Mouse (Mus musculus) Patski (cell line): ENCODE results near the gene Cpa1. TPM values are rescaled to one million over a fixed set of nuclear protein-coding genes. Genes with fewer than 3 reads are reported as not detected.

ENCODE experiments used
- ATAC-seq: fragments of 100-300 bp; one replicate; pipeline ENCODE4 v1.8.0; 2021
- CTCF ChIA-PET: fragments of 350-600 bp; sonication (Branson Sonifier 250); formaldehyde crosslinking; loops from one replicate; lab custom pipeline; 2022; ENCODE audit warnings: inconsistent platforms; lab: Charles Lee
- POLR2A ChIA-PET: fragments of 350-600 bp; sonication (Branson Sonifier 250); formaldehyde crosslinking; loops from one replicate; lab custom pipeline; 2022; ENCODE audit warnings: antibody characterized with exemption, inconsistent platforms; lab: Charles Lee
- DNase-seq: peaks from one replicate; pipeline ENCODE4 v3.0.0-alpha.2; 2011; ENCODE audit warnings: low read depth, low spot score
- H3K27me3 ChIP-seq: fragments of 371-371 bp; one replicate; pipeline ENCODE4 v1.5.1; 2021
- CTCF ChIP-seq: fragments of 100-300 bp; IDR thresholded peaks from one replicate; pipeline ENCODE4 v1.5.1; 2021
- in situ Hi-C: fragments of 300-500 bp; cut with MboI; formaldehyde crosslinking; loops from 3 replicates; pipeline ENCODE4 v1.11.1; 2018; ENCODE audit warnings: low pct_unique_long_range_greater_than_20kb, mixed read lengths
- polyA plus RNA-seq: library from polyadenylated mRNA; unstranded; gene quantifications from one replicate; pipeline ENCODE4 v1.2.3, GENCODE M21; 2021

The Cpa1 gene
- polyA plus RNA-seq, 1 experiment from 2014 or later: not detected

DNA sequence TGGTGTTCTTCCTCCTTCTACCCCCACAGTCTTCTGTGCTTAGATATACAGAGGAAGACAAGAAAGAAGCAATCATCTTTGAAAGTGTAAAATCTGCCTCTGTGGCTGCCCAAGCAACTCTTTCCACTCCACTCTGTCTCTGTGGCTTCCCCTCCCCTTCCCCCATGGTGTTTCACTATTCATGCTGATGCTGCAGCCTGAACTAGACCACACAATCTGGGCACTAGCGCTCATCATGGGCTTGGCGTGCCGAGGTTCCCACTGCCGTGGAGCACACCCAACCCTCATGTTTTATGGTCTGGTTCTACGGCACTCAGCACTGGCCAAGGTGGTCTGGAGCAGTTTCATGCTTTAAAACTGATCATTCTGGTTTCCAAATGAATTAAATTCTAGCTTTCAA, 32.7 kb downstream of the Cpa1 start:
- in situ Hi-C loops: no loop called here
- no peak for ATAC-seq
- no peak for DNase-seq
- no peak for TF ChIP-seq CTCF
- POLR2A ChIA-PET: no interaction called here
- H3K27me3 ChIP-seq: no peaks in the 10 kb centered on the region
- CTCF ChIA-PET: no interaction called here

DNA sequence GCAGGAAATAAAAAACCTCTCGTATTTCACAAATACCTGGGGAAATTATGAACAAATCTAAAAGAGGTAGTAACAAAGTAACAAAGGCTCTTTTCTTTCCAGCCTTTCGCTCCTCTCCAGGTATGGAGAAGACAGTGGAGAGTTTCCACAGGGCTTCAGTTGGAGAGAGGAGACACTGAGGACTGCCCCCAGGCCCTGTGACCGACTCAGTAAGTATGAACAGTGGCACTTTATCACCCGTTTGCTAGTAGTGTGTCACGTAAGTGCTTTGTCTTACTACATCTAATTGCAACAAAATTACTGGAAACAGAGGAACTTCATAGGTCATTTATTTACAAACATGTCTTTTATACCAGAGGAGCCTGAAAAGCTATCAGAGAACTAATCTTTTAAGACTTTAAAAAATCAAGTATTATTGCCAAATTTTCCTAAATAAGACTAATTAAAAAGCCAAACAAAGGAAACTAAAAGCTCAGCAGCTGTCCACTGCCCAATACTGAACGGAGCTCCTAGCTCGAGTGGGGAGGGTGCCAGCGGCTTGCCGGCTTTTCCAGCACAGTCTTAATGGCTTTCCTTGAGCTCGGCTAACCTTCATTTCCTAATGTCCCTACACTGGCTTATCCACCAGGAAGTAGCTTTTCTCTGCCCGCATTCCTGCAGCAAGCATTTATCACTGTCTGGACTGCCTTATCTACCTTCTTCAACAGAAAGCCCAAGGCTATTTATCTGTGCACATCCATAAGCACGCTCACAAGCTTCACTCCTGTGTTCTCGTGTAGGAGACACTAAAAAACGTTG, 34.9 kb downstream of the Cpa1 start:
- in situ Hi-C loops: no loop called here
- ChIA-PET CTCF (interaction anchor here (0.9 to 1.5 kb wide), 4 partner anchors 9 to 164 kb away, joined by 3 read pairs; no protein-coding TSS in a partner anchor), POLR2A (no interaction called here)
- no peak for ATAC-seq
- TF ChIP-seq CTCF: no peak
- H3K27me3 ChIP-seq: no peaks in the 10 kb centered on the region
- no peak for DNase-seq

DNA sequence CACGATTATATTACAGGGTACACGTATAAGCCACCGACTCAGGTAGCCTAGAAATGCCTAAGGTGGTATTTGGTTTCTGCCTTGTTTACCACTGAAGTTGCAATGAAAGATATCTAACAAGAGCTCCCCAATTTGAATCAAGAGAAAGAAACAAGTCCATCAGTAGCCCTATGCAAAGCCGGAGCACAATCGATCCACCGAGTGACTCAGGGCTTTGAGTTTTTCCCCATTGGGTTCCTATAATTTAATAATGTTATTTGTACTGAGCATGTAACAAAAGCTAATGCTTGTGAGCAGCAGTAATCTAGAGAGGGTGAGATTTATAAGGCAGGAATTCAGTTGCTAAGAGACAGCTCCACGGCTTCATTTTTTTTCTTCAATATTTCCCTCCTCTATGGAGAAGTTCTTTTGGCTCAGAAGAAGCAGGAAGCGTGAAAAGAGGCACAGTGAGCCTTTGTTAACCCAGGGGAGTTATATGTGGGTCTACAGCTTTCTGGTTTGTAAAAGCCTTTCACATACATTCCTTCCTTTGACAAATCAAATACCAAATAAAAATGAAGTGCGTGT, 35.8 kb downstream of the Cpa1 start:
- ChIA-PET CTCF (interaction anchor here (0.9 to 1.5 kb wide), 5 partner anchors 8 to 164 kb away, joined by 3 read pairs; no protein-coding TSS in a partner anchor), POLR2A (no interaction called here)
- no peaks in the 10 kb centered on the region for H3K27me3 ChIP-seq
- no peak for TF ChIP-seq CTCF
- in situ Hi-C loops: no loop called here
- ATAC-seq: no peak
- DNase-seq: no peak

DNA sequence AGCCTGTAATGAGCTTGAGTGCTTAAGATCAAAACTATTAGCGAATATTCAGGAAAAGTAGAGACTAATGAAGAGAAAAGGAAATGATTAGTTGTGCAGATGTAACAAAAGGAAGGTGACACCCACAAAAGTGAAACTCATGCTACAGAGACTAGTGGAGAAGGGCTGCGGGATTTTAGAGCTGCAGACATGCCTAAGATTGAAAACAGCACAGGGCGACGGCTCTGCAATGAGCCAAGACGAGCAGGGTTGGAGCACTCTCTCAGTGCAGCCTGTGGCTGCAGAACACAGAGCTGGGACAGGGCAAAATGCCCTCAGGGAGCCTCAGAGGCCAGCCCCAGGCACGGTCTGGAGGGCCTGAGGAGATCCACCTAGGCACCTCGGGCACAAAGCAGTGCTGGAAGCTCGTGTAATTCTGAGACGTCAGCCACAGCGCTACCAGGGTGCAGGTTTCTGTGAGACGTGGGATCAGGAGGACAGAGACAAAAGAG, 36.3 kb downstream of the Cpa1 start:
- in situ Hi-C loops: no loop called here
- DNase-seq: no peak
- POLR2A ChIA-PET: no interaction called here
- no peaks in the 10 kb centered on the region for H3K27me3 ChIP-seq
- TF ChIP-seq CTCF: no peak
- CTCF ChIA-PET: interaction anchor here (1.1 to 1.4 kb wide), 3 partner anchors 24 to 165 kb away, joined by 3 read pairs; no protein-coding TSS in a partner anchor
- ATAC-seq: no peak

DNA sequence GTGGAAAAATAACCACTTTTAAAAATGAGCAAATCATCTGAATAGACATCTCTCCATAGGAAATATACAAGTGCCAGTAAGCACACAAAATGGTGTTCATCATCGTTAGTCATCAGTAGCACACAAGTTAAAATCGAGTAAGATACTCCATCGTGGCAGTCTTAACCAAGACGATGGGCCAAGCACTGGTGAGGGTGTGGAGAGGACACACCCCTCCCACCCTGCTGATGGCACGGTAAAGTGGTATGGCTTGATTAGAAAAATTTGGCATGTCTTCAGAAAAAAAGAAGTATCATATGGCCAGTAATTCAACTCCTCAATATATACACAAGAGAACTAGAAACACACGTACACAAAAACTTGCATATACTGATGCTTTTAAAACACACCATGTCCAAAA, 37.5 kb downstream of the Cpa1 start:
- ChIA-PET CTCF (no interaction called here), POLR2A (no interaction called here)
- H3K27me3 ChIP-seq: no peaks in the 10 kb centered on the region
- no peak for TF ChIP-seq CTCF
- in situ Hi-C loops: no loop called here
- no peak for ATAC-seq
- no peak for DNase-seq

DNA sequence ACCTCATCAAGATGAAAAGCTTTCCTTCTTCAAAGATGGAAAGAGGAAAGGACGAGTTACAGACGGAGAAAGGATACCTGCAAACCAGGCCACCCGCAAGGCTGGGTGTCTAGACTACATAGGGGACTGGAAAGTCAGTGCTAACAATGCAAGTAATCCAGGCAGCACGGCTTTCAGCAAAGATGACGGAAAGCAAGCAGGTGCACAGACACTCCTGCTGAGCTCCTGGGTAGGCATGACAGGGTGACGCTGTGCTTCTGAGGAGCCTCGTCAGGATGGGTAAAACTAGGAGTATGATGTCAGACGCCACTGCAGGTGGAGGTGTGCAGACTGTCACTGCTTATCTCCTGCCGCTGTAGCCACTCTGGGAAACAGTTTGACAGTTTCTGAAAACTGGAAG, 38.6 kb downstream of the Cpa1 start:
- in situ Hi-C loops: no loop called here
- ATAC-seq (no peak), DNase-seq (no peak)
- TF ChIP-seq CTCF: no peak
- ChIA-PET POLR2A (no interaction called here), CTCF (interaction anchor here (1.1 kb wide), 1 partner anchor 11 kb away, joined by 3 read pairs; no protein-coding TSS in a partner anchor)
- no peaks in the 10 kb centered on the region for H3K27me3 ChIP-seq

DNA sequence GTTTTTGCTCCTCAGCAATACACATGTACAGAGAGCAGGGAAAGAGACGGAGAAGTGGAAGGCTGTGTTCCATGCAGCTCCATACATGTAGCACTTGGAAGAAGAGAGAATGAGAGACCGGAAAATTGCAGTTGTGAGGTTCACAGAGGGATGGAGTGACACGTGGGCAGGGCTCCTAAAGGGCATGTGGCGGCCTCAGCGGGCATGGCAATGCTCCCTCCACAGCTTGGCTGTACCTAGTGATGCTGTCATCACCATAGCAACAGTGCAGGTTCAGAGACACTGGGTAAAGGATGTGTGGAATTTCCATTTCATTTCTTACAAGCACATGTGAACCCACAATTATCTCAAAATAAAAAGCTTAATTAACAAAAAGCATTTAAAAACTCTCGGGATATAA, 39.5 kb downstream of the Cpa1 start:
- ATAC-seq: no peak
- no peak for TF ChIP-seq CTCF
- in situ Hi-C loops: no loop called here
- POLR2A ChIA-PET: no interaction called here
- no peaks in the 10 kb centered on the region for H3K27me3 ChIP-seq
- no peak for DNase-seq
- CTCF ChIA-PET: interaction anchor here (1.1 kb wide), 1 partner anchor 10 kb away, joined by 3 read pairs; no protein-coding TSS in a partner anchor

DNA sequence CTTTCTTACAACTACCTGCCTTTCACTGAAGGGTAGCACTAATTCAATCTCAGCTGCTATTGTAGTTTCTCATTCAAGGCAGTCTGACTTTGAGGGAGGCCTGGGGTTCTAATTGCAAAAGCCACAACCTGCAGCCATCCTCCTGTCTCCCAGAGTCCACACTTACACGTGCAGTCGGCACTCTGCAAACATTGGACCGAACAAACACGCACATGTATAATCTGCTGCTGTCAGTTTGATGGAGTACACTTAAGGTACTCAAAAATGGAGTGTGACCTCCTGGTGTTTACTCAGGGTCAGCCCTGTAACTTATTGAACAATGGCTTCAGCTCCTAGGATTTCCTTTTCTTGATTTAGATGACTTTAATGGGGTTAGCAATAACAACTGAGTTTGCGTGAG, 40.5 kb downstream of the Cpa1 start:
- DNase-seq: no peak
- ATAC-seq: no peak
- no peak for TF ChIP-seq CTCF
- H3K27me3 ChIP-seq: no peaks in the 10 kb centered on the region
- ChIA-PET POLR2A (no interaction called here), CTCF (no interaction called here)
- in situ Hi-C loops: no loop called here

DNA sequence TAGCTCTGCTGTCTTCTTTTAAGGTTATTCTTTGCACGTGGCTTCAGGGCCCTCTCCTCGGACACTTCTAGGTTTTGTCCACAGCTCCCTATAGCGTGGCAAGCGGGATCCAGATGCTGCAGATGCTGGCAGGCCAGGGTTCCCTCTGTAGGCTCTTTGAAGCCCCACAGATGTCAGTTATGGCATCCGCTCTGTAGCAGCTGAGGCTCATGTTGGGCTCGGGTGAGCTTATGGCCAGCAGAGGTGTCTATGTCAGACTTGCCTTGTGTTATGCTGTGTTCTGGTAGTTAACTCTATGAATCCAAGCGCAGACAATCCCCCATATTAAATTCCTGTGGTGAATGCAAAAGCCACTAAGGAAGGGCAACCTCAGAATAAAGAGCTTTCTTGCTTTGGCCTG, 41.4 kb downstream of the Cpa1 start:
- H3K27me3 ChIP-seq: no peaks in the 10 kb centered on the region
- CTCF ChIA-PET: no interaction called here
- in situ Hi-C loops: no loop called here
- POLR2A ChIA-PET: no interaction called here
- no peak for TF ChIP-seq CTCF
- ATAC-seq: peak; percentile 47
- no peak for DNase-seq

DNA sequence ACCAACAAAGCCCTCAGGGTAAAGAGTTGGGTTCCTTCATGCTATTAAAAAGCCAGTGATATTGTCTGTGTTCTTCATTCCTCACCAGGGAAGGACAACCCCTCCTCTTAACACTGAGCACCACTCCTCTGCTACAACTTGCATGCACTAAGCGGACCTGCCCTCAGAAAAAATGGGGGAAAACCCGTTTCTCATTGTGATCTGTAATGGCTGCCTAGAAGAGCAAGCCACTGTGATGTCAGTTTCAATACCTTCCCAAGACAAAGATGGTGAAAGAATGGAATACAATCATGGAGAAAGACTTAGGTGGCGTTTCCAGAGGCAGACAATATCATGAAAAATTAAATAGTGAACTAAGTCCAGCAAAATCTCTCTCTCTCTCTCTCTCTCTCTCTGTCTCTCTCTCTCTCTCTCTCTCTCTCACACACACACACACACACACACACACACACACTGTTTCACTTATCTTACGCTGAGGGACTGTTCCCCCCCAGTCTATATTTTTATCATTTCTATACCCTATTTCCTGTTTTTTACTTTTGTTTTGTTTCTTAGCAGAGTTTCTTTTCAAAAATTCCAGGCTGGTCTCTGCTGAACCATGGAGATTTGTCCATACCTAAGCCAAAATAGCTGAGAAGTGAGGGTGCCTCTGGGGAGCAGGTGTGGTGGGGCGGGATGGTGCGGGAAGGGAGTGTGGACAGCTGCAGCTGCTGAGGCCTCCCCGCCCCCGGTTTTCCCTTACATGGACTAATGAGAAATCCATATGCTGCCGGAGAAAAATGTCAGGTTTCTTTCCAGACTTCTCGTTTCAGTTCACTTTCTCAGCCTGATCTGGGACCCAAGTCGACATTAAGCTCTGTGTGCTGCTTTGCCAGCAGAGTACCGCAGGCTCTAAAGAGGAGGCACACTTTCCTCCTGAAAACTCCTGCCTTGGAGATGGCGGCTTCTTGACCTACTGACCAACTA, 43.2 kb downstream of the Cpa1 start:
- H3K27me3 ChIP-seq: no peaks in the 10 kb centered on the region
- ATAC-seq (no peak), DNase-seq (no peak)
- ChIA-PET CTCF (interaction anchor here (1.2 kb wide), 1 partner anchor 8 kb away, joined by 3 read pairs; no protein-coding TSS in a partner anchor), POLR2A (no interaction called here)
- in situ Hi-C loops: no loop called here
- TF ChIP-seq CTCF: no peak
